Mouse (Mus musculus): ENCODE data around the gene Cwf19l1.
A peak's percentile ranks its signal among the peaks of the same experiment; 100 is the strongest.
"Not testable (repeated sequence)": the region's sequence is repeated elsewhere in the genome, so short reads cannot be mapped to it uniquely, and the experiment has no call there.

Gene Cwf19l1

DNA sequence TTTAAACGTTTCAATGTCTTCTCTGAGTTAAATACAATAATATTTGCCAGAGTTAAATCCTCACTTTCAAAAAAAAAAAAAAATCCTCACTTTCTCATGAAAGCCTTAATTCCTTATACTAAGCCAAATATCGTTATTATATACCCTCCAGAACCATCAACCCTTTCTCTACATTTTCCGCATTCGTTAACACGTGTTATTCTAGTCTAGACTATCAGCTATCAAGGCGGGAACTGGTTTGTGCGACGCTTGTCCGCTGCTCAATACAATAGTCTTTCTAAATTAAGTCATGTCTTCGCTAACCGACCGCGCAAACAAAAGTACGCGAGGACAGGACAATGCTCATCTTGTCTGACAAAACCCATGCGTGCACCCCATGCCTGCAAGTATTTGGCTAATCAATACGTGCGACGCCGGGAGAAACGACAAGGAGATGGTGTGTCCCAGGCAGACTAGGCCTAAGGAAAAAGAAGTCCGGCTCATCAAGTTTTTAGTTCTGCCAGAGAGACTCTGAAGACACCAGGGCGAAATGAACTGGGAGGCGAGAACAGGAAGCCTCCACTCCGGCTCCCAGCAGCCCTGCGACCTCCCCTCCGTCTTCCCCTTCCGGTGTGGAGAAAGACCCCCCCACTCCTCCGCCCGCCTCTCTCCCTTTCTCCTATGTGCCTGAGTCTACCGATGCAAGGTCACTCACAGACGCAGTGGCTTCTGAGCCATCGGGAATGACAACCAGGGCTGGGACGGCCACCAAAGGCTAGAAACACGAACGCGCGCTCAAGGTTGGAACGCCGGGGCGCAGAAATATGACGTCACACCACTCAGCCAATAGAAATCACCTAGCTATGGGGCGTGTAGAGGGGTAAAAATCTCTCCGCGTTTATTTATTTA, at the start of gene Cwf19l1:
TSS of gene Cwf19l1 (minus strand) at position 805 of the 888 bp plus-strand sequence.
- DNase-seq: peak; percentile 95

- no peak for DNase-seq
Measured at GRCm38 (mm10) chr19:44183968-44184367, 48.3 kb upstream of the Cwf19l1 start.

GRCm38 (mm10) chr19:44180502-44180901, 44.8 kb upstream of the Cwf19l1 start:
- no peak for DNase-seq

- DNase-seq: no peak
Measured at GRCm38 (mm10) chr19:44176741-44177140, 41.1 kb upstream of the Cwf19l1 start.

GRCm38 (mm10) chr19:44174835-44175234, 39.2 kb upstream of the Cwf19l1 start:
- DNase-seq: no peak

DNA sequence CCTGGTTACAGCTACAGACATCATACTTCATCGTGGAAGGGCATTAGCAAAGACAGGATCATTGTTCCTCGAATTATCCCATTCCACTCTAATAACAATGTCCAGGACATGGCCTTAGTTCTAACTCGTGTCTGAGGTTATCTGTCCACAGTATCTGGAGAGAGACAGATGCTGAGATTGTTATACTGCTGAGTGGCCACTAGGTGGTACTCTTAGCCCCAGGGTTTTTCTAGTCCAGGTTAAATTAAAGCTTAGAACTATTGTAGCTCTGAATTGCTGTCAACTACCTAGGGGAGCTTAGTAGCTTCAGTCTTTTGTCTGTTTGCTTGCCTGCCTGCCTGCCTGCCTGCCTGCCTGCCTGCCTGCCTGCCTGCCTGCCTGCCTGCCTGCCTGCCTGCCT, 25.8 kb upstream of the Cwf19l1 start:
- peak; percentile 48 for DNase-seq

DNA sequence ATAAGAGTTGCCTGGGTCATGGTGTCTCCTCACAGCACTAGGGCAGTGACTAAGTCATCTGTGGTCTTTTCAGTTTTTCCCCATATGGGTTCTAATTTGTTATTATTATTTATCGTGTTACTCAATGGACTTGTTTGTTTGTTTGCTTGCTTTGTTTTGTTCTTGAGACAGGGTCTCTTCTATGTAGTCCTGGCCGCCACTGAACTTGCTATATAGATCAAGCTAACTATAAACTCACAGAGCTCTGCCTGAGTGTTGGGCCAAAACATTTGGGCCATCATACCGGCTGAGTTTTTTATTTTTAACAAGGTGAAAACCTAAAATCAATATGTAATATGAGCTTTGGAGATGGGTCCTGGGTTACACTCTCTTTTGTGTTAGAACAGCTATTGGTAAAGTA, 23.7 kb upstream of the Cwf19l1 start:
- no peak for DNase-seq

DNA sequence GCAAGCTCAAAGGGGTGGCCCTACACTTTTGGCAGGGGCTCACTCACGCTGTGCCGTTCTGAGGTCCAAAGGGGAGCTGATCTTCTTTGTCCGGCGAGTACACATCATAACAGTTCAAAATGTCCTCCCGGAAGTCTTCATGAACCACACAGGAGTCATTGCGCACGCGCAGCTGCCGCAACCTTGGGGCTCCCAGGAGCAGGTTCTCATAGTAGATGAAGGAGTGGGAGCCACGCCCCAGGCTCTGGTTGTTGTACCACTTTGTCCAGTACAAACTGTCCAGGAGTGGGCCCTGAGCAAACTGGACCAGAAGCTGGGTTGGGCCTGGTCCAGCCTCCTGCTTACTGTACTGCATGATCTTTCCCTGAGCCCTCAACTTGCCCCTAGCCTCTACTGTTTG, 21.3 kb upstream of the Cwf19l1 start:
- DNase-seq: no peak

GRCm38 (mm10) chr19:44153781-44154180, 18.1 kb upstream of the Cwf19l1 start:
- no peak for DNase-seq

- DNase-seq: no peak
Measured at GRCm38 (mm10) chr19:44148991-44149390, 13.3 kb upstream of the Cwf19l1 start.

- peak; percentile 24 for DNase-seq
Measured at GRCm38 (mm10) chr19:44148345-44148744, 12.7 kb upstream of the Cwf19l1 start.

DNA sequence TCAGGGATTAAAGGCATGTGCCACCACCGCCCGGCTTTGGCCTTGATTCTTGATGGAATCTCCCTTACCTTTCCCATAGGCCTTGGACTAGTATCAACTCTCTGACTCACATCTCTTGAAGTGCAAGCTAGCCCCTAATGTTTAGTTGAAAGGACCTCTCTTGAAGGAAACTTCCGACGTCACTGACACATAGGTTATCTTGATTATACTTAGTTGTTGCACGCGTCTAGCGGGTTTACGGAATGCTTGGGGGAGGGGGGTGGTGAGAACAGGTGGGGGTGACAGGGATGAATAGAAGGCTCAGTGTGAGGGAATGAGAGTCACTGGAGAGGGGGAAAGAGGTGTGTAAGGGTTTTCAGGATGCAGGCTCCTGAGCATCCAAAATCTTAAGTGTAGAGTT, 11.3 kb upstream of the Cwf19l1 start:
- no peak for DNase-seq

DNA sequence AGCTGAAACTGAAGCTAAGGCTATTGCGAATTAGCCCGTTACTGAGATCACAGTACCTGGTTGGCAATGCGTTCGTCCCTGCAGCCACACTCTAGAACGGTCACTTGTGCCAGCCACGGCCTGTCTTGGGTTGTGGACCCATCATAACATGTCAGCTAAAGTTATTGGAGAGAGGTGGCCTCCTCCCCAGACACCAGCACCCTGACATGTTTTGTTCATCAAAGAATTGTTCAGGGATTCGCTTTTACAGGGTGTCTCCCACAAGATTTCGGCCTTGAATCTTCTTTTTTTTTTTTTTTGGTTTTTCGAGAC, 10.8 kb upstream of the Cwf19l1 start:
- DNase-seq: no peak

- DNase-seq: peak; percentile 89
Measured at GRCm38 (mm10) chr19:44145702-44146567, 10.3 kb upstream of the Cwf19l1 start, which contains the start of gene Bloc1s2. Gene Bloc1s2 (minus strand): TSS chr19:44146446.

DNA sequence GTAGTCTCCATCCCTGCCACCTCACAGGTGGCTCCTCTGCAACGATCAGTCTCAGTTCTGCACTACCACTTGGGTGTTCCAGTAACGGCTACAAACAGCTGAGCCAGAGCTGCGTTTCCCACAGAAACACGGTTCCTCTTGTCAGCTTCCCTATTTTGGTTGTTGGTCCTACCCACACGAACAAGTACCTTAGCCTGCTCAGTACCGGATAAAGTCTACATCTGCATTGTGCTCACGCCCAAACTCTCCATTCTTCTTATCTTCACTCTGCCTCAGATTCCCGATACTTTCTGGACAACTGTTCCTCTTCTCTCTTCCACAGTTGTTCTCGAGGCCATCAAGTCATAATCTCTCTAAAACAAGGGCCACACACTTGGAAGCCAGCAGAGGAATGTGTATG, 8.7 kb upstream of the Cwf19l1 start:
- no peak for DNase-seq

- DNase-seq: no peak
Measured at GRCm38 (mm10) chr19:44135960-44136485, 347 bp upstream of the Cwf19l1 start.

DNA sequence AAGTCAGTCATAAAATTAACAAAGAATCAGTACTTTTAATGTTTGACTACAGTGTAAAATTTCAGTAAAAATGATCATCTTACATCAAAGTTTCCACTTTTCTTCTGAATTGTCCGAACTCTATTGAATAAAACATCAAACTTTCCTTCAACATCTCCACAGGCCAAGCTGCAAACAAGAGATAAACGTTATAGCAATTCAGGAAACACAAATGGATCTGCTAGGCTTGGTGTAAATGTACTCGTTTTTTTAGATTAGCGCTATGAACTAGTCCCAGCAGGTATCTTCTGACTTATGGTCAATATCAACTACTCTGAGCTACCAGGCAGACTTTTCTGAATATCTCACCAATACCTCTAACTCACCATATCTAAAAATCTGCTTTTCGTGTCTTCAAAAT, 2.8 kb downstream of the Cwf19l1 start:
- no peak for DNase-seq

DNA sequence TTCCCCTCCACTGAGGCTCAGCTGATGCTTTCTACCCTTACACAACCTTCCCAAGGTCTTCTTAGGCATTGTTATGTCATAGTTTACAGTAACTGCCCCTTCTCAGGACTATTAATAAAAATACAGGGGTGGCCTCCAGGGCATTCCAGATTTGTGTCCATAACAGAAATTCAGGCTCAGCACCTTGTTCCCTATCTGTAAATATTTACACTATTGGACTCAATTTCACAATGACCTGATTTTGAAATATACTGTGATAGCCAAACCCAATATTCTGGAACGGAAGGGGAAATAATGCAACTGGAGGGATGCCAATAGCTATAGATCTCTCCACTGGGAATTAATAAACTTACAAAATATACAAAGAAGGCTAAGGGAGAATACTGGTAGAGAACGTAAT, 7.1 kb downstream of the Cwf19l1 start:
- no peak for DNase-seq

DNA sequence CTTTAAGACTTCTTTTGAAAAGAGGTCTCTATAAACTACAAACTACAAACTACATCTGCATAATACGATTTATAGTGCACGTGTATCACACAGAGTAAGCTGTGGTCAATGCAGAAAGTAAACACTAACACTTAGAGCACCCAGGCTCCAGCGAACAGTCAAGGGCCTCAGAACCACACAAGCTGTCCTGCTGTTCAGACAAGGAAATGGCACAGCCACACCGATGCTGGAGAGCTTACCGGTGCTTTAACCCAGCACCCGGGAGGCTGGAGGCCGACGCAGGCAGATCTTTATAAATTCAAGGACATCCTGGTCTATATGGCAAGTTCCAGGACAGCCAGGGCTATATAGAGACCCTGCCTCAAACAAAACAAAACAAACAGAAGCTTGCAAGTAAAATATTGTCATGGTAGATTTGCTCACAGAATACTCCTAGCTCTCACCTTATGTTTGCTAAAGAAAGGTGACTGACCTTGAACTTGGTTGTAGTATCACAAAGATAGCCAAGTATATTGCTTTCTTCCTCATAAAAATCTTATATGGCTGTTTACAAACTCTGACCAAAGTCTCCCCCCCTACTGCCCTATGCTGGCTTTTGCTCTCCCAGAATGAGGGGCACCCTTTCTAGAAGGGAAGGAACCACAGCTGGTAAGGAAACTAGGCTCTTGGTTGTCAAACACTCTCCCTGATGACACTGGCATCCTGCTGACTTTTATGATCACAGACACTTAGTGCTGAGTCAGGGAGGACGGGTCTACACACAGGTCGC, 7.8 kb downstream of the Cwf19l1 start:
- no peak for DNase-seq

DNA sequence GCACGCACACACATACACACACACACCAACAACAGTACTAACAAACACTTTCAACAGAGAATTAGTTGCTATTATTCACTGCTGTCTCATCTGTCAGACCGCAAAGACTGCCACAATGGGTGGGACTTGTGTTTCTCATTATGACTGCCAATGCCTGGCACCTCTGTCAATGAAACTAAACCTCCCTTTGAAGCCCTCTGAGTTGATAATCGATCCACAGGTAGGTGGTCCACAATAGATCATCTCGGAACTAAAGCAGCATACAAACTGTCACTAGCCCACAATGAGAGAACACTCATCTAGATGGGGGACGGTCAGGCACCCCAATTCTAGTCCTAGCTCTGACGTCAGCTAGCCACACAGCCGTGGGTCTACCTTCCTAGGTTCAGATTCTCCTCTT, 14.5 kb downstream of the Cwf19l1 start:
- no peak for DNase-seq

DNA sequence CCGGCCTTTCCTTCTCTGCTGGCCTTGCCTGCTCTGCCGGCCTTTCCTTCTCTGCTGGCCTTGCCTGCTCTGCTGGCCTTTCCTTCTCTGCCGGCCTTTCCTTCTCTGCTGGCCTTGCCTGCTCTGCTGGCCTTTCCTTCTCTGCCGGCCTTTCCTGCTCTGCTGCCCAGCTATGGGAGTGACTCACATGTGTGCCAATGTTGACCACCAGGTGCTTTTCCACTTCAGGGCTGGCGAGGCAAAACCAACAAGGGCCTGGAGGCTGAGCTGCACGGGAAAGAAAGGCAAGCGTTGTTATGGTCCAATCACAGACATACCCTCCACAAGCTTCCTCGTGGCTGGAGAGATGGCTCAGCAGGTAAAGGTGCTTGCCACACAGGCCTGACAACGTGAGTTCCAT, 15.0 kb downstream of the Cwf19l1 start:
- not testable (repeated sequence) for DNase-seq

DNA sequence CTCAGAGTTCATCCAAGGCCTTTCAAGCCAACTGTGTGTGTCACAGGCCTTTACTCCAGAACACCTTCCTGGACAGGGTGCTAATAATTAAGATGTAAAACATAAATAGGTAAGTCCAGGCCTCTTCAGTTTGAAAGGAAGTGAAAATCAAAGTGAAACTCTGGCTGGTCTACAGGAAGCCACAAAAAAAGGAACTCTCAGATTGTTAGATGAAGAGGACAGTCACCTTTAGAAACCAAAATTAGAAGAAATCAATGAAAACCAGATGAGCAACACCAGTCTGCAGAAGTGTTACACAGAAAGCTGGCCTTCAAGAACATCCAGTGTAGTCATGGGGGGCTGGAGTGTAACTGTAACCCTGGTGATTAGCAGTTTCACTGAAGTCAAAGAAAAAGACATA, 17.9 kb downstream of the Cwf19l1 start:
- DNase-seq: no peak

GRCm38 (mm10) chr19:44111706-44112105, 24.0 kb downstream of the Cwf19l1 start:
- DNase-seq: peak; percentile 64

Measured in retina, postnatal 1 day (tissue).